Mouse (Mus musculus): ENCODE results near the gene Cd4. TPM values are rescaled to one million over a fixed set of nuclear protein-coding genes. Genes with fewer than 3 reads are reported as not detected.
A peak's percentile ranks its signal among the peaks of the same experiment; 100 is the strongest.

Gene Cd4
- polyA plus RNA-seq (2014; fragmentation: Nextera tagmentation; extraction: Ambion mirVana) = 0.27 and 0.35 TPM in 2 replicates

DNA sequence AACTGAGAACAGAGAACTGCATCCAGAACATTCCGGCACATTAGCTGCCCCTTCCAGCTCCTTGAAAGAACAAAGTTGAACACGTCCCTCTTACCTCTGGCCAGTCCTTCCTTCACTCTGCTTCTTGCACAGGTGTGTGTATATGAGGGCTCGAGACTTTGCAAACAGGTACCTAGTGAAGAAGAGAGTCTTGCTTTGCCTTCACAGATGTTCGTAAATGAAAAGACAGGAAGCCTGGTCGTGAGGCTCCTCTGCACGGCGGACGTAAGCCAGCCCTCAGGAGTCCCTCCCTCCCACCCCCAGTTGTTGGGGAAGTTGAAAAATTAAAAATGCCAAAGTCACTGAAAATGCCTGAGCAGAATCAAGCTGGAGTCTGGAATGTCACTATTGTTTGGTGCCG, at the start of gene Cd4:
Gene Cd4, minus strand, starts transcription at position 236 of the 400 bp plus-strand sequence.
- no peak within 1 kb of the TSS for H3K9ac ChIP-seq
- 92% methylated on average over 9 of the region's 9 CpGs for WGBS
- H3K9me3 ChIP-seq (ENCODE audit: control insufficient read depth, low read length) = no peaks in the 10 kb centered on the region
- H3K27me3 ChIP-seq (ENCODE audit: control insufficient read depth, insufficient read depth, low read length) = no peaks in the 10 kb centered on the region
- H3K4me1 ChIP-seq (replicated peaks; ENCODE audit: control insufficient read depth, insufficient read depth, low read length) = no peaks in the 10 kb centered on the region
- H3K4me2 ChIP-seq (replicated peaks) = no peak within 1 kb of the TSS
- no peaks in the 10 kb centered on the region for H3K36me3 ChIP-seq (replicated peaks; ENCODE audit: control insufficient read depth, insufficient read depth)
- ATAC-seq (ENCODE audit: low FRiP score) (no peak), DNase-seq (ENCODE audit: low spot score) (no peak)
- no peak within 1 kb of the TSS for H3K27ac ChIP-seq
- no peak within 1 kb of the TSS for H3K4me3 ChIP-seq (replicated peaks; ENCODE audit: low read length)

DNA sequence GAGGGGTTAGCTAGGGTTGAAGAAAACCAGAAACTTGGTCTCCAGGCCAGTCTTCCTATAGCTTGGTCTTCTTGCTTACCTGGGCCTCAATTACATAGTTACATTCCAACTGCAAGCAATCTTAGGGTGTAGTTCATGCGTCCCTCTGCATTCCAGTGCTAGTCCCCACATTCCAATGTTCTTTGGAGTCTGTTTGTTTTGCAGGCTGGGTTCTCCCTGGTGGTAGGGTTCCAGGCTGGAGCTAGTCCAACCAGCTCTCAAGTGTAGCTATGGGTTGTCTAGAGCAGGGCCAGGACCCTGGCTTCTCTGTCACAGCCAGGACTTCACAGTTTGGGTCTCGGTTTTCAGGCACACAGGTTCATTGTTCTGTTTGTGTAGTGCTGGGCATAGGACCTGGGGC, 49.5 kb upstream of the Cd4 start:
- Histone ChIP-seq H3K27ac (no peak overlapping the region), H3K36me3 (replicated peaks; ENCODE audit: control insufficient read depth, insufficient read depth) (peaks cover 62% of the 10 kb centered on the region), H3K4me3 (replicated peaks; ENCODE audit: low read length) (no peak overlapping the region), H3K4me2 (replicated peaks) (no peak overlapping the region), H3K9me3 (ENCODE audit: control insufficient read depth, low read length) (no peaks in the 10 kb centered on the region), H3K4me1 (replicated peaks; ENCODE audit: control insufficient read depth, insufficient read depth, low read length) (peaks cover 6% of the 10 kb centered on the region), H3K9ac (no peak overlapping the region), H3K27me3 (ENCODE audit: control insufficient read depth, insufficient read depth, low read length) (no peaks in the 10 kb centered on the region)
- no peak for DNase-seq (ENCODE audit: low spot score)
- no peak for ATAC-seq (ENCODE audit: low FRiP score)
- 86% methylated on average over 2 of the region's 2 CpGs for WGBS

DNA sequence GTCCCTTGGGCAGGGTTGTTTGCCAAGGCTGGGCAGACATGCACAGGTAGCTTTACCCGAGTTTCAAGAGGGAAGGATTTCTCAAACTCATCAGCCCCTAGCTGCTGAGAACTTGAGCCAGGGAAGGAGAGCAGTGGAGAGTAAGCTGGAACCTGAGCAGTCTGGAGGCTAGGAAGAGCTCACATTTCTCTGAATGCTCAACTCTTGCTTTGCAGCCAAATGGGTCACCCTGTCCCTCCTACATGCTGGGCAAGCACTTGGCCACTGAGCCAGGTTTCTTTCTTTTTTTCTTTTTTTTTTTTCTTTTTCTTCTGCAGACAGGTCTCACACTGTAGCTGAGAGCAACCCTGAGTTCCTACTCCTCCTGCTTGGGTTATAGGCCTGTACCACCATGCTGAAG, 48.7 kb upstream of the Cd4 start:
- Histone ChIP-seq H3K4me3 (replicated peaks; ENCODE audit: low read length) (no peak overlapping the region), H3K27ac (no peak overlapping the region), H3K4me1 (replicated peaks; ENCODE audit: control insufficient read depth, insufficient read depth, low read length) (peaks cover 11% of the 10 kb centered on the region), H3K27me3 (ENCODE audit: control insufficient read depth, insufficient read depth, low read length) (no peaks in the 10 kb centered on the region), H3K4me2 (replicated peaks) (no peak overlapping the region), H3K9ac (no peak overlapping the region), H3K36me3 (replicated peaks; ENCODE audit: control insufficient read depth, insufficient read depth) (peaks cover 62% of the 10 kb centered on the region), H3K9me3 (ENCODE audit: control insufficient read depth, low read length) (no peaks in the 10 kb centered on the region)
- WGBS = 90% methylated on average over 1 of the region's 1 CpGs
- ATAC-seq (ENCODE audit: low FRiP score) (no peak), DNase-seq (ENCODE audit: low spot score) (no peak)

DNA sequence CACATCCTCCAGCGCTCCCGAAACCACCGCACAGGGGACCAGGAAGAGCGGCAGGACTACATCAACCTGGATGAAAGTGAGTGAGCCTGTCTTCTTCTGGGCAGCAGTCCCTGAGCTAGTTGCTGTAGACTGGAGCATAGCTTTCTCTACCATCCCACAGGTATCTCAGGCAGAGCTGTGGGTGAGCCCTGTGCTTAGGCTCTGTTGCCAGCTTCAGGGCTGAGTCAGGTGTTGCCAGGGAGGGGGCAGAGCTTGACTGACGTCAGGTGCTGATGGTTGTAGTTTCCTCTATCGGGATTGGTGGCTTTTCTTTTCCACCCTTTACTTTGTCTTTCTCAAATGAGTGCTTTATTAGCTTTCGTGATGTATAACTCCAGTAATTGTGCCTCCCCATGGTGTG, 46.6 kb upstream of the Cd4 start:
- 95% methylated on average over 7 of the region's 7 CpGs for WGBS
- peaks cover 11% of the 10 kb centered on the region for H3K4me1 ChIP-seq (replicated peaks; ENCODE audit: control insufficient read depth, insufficient read depth, low read length)
- H3K27ac ChIP-seq = no peak overlapping the region
- no peaks in the 10 kb centered on the region for H3K27me3 ChIP-seq (ENCODE audit: control insufficient read depth, insufficient read depth, low read length)
- peaks cover 62% of the 10 kb centered on the region for H3K36me3 ChIP-seq (replicated peaks; ENCODE audit: control insufficient read depth, insufficient read depth)
- H3K9me3 ChIP-seq (ENCODE audit: control insufficient read depth, low read length) = no peaks in the 10 kb centered on the region
- no peak overlapping the region for H3K9ac ChIP-seq
- H3K4me3 ChIP-seq (replicated peaks; ENCODE audit: low read length) = no peak overlapping the region
- ATAC-seq (ENCODE audit: low FRiP score) (no peak), DNase-seq (ENCODE audit: low spot score) (no peak)
- H3K4me2 ChIP-seq (replicated peaks) = no peak overlapping the region

DNA sequence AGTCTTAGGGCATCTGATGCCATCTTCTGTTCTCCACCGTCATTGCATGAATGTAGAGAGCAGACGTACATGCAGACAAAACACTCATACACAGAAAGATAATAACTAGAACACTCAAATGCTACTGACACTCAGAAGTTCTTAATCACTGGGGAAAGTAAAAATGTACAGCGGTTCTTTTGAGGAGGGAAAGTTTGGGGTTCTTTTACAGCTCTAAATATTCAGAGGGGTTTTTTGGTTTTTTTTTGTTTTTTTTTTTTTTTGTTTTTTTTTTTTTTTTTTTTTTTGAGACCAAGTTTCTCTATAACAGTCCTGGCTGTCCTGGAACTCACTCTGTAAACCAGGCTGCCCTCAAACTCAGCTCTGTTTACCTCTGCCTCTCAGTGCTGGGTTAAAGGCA, 45.1 kb upstream of the Cd4 start:
- Histone ChIP-seq H3K4me2 (replicated peaks) (no peak overlapping the region), H3K27ac (no peak overlapping the region), H3K4me3 (replicated peaks; ENCODE audit: low read length) (no peak overlapping the region), H3K4me1 (replicated peaks; ENCODE audit: control insufficient read depth, insufficient read depth, low read length) (peaks cover 11% of the 10 kb centered on the region), H3K9me3 (ENCODE audit: control insufficient read depth, low read length) (no peaks in the 10 kb centered on the region), H3K9ac (no peak overlapping the region), H3K36me3 (replicated peaks; ENCODE audit: control insufficient read depth, insufficient read depth) (peaks cover 52% of the 10 kb centered on the region), H3K27me3 (ENCODE audit: control insufficient read depth, insufficient read depth, low read length) (no peaks in the 10 kb centered on the region)
- ATAC-seq (ENCODE audit: low FRiP score) = no peak
- no peak for DNase-seq (ENCODE audit: low spot score)
- 91% methylated on average over 3 of the region's 3 CpGs for WGBS

DNA sequence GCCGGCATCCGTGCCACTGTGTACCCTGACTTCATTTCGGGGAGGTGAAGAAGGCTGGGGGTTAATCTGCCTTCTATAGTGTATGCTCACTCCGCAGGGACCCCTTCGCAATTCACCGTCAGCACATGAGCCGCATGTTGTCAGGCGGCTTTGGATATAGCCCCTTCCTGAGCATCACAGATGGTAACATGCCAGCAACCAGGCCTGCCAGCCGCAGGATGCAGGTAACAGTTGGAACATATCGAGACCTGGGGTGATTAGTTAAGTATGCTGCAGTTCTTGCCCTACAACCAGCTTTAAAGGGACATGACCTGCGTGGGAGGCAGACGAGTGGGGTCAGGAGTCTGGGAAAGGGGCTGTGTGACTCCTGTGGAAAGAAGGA, 44.3 kb upstream of the Cd4 start:
- H3K27me3 ChIP-seq (ENCODE audit: control insufficient read depth, insufficient read depth, low read length) = no peaks in the 10 kb centered on the region
- DNase-seq (ENCODE audit: low spot score) = no peak
- H3K4me2 ChIP-seq (replicated peaks) = peak overlapping the region; percentile 81
- peak overlapping the region; percentile 98 for H3K9ac ChIP-seq
- peak overlapping the region; percentile 95; the same call in 1 of the 2 replicates for H3K27ac ChIP-seq
- no peak; the same call in 1 of the 2 replicates for ATAC-seq (ENCODE audit: low FRiP score)
- WGBS = 47% methylated on average over 12 of the region's 12 CpGs
- no peaks in the 10 kb centered on the region for H3K9me3 ChIP-seq (ENCODE audit: control insufficient read depth, low read length)
- peaks cover 11% of the 10 kb centered on the region for H3K4me1 ChIP-seq (replicated peaks; ENCODE audit: control insufficient read depth, insufficient read depth, low read length)
- peaks cover 44% of the 10 kb centered on the region for H3K36me3 ChIP-seq (replicated peaks; ENCODE audit: control insufficient read depth, insufficient read depth)
- H3K4me3 ChIP-seq (replicated peaks; ENCODE audit: low read length) = peak overlapping the region; percentile 96

DNA sequence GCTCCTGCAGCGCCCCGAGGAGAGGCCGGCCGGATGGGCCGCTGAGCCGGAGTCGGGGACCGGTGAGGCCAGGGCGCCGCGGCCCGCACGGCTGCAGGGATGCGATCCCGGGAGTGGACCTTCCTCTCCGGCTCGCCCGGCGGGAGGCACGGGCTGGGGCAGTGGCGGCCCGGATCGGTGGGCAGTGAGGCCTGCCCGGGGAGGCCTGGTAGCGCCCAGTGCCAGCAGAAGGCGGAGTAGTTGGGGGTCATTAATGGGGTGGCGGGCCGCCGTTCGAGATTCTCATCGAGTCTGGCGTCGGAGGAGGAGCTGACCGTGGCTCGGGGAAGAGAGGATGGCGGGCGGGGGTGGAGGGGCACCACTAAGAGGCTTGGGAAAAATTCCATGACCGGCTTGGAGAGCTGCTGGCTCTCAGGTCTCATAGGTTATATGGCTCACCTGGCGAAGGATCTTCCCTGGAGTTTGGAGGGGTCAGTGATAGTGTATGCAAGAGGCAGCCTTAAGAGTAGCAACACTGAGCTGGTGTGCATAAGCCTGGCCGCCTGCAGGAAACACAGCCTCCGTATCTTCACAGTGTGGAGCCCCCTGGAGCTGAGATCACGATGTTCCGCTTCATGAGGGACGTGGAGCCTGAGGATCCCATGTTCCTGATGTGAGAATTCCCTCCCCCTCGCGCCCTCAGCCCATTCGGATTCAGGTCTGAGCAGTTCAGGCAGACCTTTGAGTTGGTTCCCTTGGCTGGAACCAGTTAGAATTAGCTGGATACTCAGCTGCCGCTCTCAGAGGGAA, 43.7 kb upstream of the Cd4 start:
- peak overlapping the region; percentile 96 for H3K4me3 ChIP-seq (replicated peaks; ENCODE audit: low read length)
- no peaks in the 10 kb centered on the region for H3K27me3 ChIP-seq (ENCODE audit: control insufficient read depth, insufficient read depth, low read length)
- peak overlapping the region; percentile 81 for H3K4me2 ChIP-seq (replicated peaks)
- peak overlapping the region; percentile 98 for H3K9ac ChIP-seq
- no peaks in the 10 kb centered on the region for H3K9me3 ChIP-seq (ENCODE audit: control insufficient read depth, low read length)
- ATAC-seq (ENCODE audit: low FRiP score) (peak; percentile 21; the same call in 1 of the 2 replicates), DNase-seq (ENCODE audit: low spot score) (peak; percentile 44)
- H3K36me3 ChIP-seq (replicated peaks; ENCODE audit: control insufficient read depth, insufficient read depth) = peaks cover 38% of the 10 kb centered on the region
- H3K27ac ChIP-seq = peak overlapping the region; percentile 95
- peaks cover 11% of the 10 kb centered on the region for H3K4me1 ChIP-seq (replicated peaks; ENCODE audit: control insufficient read depth, insufficient read depth, low read length)
- under 1% methylated on average over 48 of the region's 48 CpGs for WGBS

DNA sequence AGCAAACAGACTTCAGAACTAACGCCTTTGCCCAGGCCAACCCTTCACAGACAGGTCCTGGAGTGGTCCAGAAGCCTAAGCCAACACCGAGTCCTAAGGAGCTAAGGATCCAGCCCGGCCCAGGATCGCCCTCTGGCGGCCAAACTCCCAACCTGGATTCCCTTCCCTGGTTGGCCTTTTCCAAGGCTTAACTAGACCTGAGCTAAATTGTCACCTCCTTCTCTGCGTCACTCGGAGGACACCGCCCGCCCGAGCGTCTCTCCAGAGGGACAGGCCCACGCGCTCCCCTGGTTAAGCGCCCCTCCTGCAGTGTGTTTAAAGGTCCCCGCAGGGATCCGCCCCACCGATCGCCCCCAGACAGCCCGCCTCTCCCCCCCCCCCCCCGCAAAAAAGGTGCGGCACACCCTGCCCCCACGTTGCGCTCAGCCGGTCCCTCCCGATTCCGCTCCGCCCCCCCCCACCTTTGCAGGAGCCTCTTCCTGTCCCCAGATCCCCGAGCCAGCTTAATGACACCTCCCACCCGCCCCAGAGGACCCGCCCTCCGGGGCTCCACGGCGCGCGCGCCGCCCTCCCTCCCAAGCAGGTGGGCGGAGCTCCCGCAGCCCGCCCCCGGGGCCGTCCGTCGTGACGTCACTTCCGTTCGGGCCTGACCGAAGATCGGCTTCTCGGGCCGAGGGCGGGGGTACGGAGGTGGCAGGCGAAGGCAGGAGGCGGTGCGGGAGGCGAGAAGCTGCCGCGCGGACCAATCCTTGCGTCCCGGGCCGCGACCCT, 42.9 kb upstream of the Cd4 start, which contains the start of gene Mlf2:
Gene Mlf2, plus strand, starts transcription at position 633 of the 771 bp plus-strand sequence.
- H3K9me3 ChIP-seq (ENCODE audit: control insufficient read depth, low read length) = no peaks in the 10 kb centered on the region
- peak within 1 kb of the TSS; percentile 98 for H3K9ac ChIP-seq
- peaks cover 11% of the 10 kb centered on the region for H3K4me1 ChIP-seq (replicated peaks; ENCODE audit: control insufficient read depth, insufficient read depth, low read length)
- peak within 1 kb of the TSS; percentile 81 for H3K4me2 ChIP-seq (replicated peaks)
- DNase-seq (ENCODE audit: low spot score) = peak; percentile 99
- H3K27me3 ChIP-seq (ENCODE audit: control insufficient read depth, insufficient read depth, low read length) = no peaks in the 10 kb centered on the region
- H3K36me3 ChIP-seq (replicated peaks; ENCODE audit: control insufficient read depth, insufficient read depth) = peaks cover 31% of the 10 kb centered on the region
- peak within 1 kb of the TSS; percentile 95 for H3K27ac ChIP-seq
- H3K4me3 ChIP-seq (replicated peaks; ENCODE audit: low read length) = peak within 1 kb of the TSS; percentile 96
- WGBS = 0% methylated on average over 49 of the region's 64 CpGs
- peak; percentile 93 for ATAC-seq (ENCODE audit: low FRiP score)

DNA sequence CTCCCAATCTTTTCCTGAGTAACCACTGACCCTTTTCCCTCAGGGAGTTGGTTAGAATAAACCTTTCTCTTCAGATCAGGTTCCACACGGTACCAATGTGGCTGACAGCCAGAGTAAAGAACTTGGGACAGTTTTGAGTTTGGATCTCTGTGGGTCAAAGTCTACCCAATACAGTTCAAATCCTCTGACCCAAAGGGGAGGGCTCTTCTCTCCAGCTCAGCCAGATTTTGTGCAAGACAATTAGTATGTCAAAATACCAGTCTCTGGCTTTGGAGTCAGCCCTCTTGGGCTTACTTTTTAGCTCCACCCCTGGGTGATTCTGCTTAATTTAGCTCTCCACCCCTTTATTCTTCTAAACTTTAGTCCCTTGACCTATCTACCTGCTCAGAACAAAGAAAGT, 42.2 kb upstream of the Cd4 start:
- DNase-seq (ENCODE audit: low spot score) = no peak
- Histone ChIP-seq H3K4me2 (replicated peaks) (peak overlapping the region; percentile 81), H3K27ac (peak overlapping the region; percentile 95), H3K4me3 (replicated peaks; ENCODE audit: low read length) (peak overlapping the region; percentile 96), H3K36me3 (replicated peaks; ENCODE audit: control insufficient read depth, insufficient read depth) (peaks cover 24% of the 10 kb centered on the region), H3K27me3 (ENCODE audit: control insufficient read depth, insufficient read depth, low read length) (no peaks in the 10 kb centered on the region), H3K9ac (peak overlapping the region; percentile 98), H3K9me3 (ENCODE audit: control insufficient read depth, low read length) (no peaks in the 10 kb centered on the region), H3K4me1 (replicated peaks; ENCODE audit: control insufficient read depth, insufficient read depth, low read length) (peaks cover 11% of the 10 kb centered on the region)
- 34% methylated on average over 1 of the region's 1 CpGs for WGBS
- ATAC-seq (ENCODE audit: low FRiP score) = no peak

Measured in hindbrain, embryonic 14.5 days (tissue).